Mouse (Mus musculus): ENCODE data around the gene Lzic.

GRCm38 (mm10) chr4:149499790-149500189, 14.8 kb downstream of the Lzic start:
- TF ChIP-seq CTCF (IDR thresholded peaks at IDR 0.05; ENCODE audit: control insufficient read depth, insufficient read depth, insufficient read length) (no peak), MAX (IDR thresholded peaks at IDR 0.05) (no peak), CEBPB (IDR thresholded peaks at IDR 0.05; ENCODE audit: low read depth) (no peak), MYOG (IDR thresholded peaks at IDR 0.05; ENCODE audit: control insufficient read depth, extremely low read depth, insufficient read length) (no peak), MYOD1 (IDR thresholded peaks at IDR 0.05; ENCODE audit: control insufficient read depth, insufficient read length, low read depth) (no peak)

All from C2C12 (cell line).